Mouse (Mus musculus) stomach, embryonic 16.5 days (tissue): ENCODE results near the gene Ank. TPM values are rescaled to one million over a fixed set of nuclear protein-coding genes. Genes with fewer than 3 reads are reported as not detected.

Source experiments
- ATAC-seq: fragments of 200-750 bp; cut with Nextera tagmentation; 2 replicates; pipeline ENCODE4 v1.8.0; 2017; ENCODE audit warnings: moderate number of reproducible peaks, moderate TSS enrichment; ENCODE audit not compliant: insufficient read depth, low FRiP score
- H3K27ac ChIP-seq: fragments of 300-500 bp; sonication (generic); 2 replicates; pipeline ENCODE4 v1.5.1; 2014; ENCODE audit warnings: low read length
- H3K27me3 ChIP-seq: fragments of 300-500 bp; sonication (generic); 2 replicates; pipeline ENCODE4 v1.6.1; 2014; ENCODE audit warnings: low read length, control low read depth, mixed read lengths; ENCODE audit not compliant: control insufficient read depth, insufficient read depth
- H3K36me3 ChIP-seq: fragments of 300-500 bp; sonication (generic); 2 replicates; pipeline ENCODE4 v1.6.1; 2014; ENCODE audit warnings: low read length; ENCODE audit not compliant: control insufficient read depth, insufficient read depth
- H3K4me1 ChIP-seq: fragments of 300-500 bp; sonication (generic); 2 replicates; pipeline ENCODE4 v1.6.1; 2014; ENCODE audit warnings: low read length, control low read depth, mixed read lengths; ENCODE audit not compliant: control insufficient read depth, insufficient read depth
- H3K4me2 ChIP-seq: fragments of 300-500 bp; sonication (generic); 2 replicates; pipeline ENCODE4 v1.6.1; 2014; ENCODE audit warnings: low read depth, low read length, mixed read lengths
- H3K4me3 ChIP-seq: fragments of 300-500 bp; sonication (generic); replicated peaks from 2 replicates; pipeline ENCODE4 v1.5.1; 2014; ENCODE audit warnings: mild to moderate bottlenecking, low read length
- H3K9ac ChIP-seq: fragments of 300-500 bp; sonication (generic); 2 replicates; pipeline ENCODE4 v1.6.1; 2014; ENCODE audit warnings: low read length
- H3K9me3 ChIP-seq: fragments of 300-500 bp; sonication (generic); replicated peaks from 2 replicates; pipeline ENCODE4 v1.6.1; 2016; ENCODE audit warnings: low read length, control low read depth; ENCODE audit not compliant: control insufficient read depth
- whole genome bisulfite sequencing: fragments of 180-500 bp; shearing (Covaris S2); extraction: QIAGEN DNeasy Blood & Tissue Kit; methylation state at CpG from one replicate; pipeline ENCODE4 v1.1.7; 2014; 5-methylcytosine and 5-hydroxymethylcytosine counted together
- polyA plus RNA-seq: library from polyadenylated mRNA; unstranded; fragments of >200 nt; fragmentation: Nextera tagmentation; extraction: Ambion mirVana; gene quantifications from 2 replicates; pipeline ENCODE4 v1.2.1, GENCODE M21; 2015

The Ank gene
- polyA plus RNA-seq, 1 experiment from 2014 or later, result 8.2 TPM

GRCm38 (mm10) chr15:27488042-27488441, 21.6 kb downstream of the Ank start:
- no peaks in the 10 kb centered on the region for H3K27me3 ChIP-seq
- H3K27ac ChIP-seq, result no peak overlapping the region
- H3K9ac ChIP-seq, result no peak overlapping the region
- H3K9me3 ChIP-seq, result no peaks in the 10 kb centered on the region
- H3K4me1 ChIP-seq, result peaks cover 34% of the 10 kb centered on the region
- no peak for ATAC-seq
- H3K36me3 ChIP-seq, result no peaks in the 10 kb centered on the region
- H3K4me3 ChIP-seq, result no peak overlapping the region
- no peak overlapping the region for H3K4me2 ChIP-seq
- WGBS, result 48% methylated on average over 10 of the region's 10 CpGs

GRCm38 (mm10) chr15:27490676-27491075, 24.2 kb downstream of the Ank start:
- Histone ChIP-seq H3K27ac (no peak overlapping the region; the same call in 1 of the 2 replicates), H3K4me3 (no peak overlapping the region), H3K4me2 (no peak overlapping the region), H3K27me3 (no peaks in the 10 kb centered on the region), H3K9me3 (no peaks in the 10 kb centered on the region), H3K36me3 (no peaks in the 10 kb centered on the region), H3K9ac (no peak overlapping the region), H3K4me1 (peaks cover 35% of the 10 kb centered on the region)
- 66% methylated on average over 9 of the region's 9 CpGs for WGBS
- no peak for ATAC-seq

- no peaks in the 10 kb centered on the region for H3K9me3 ChIP-seq
- no peak overlapping the region for H3K9ac ChIP-seq
- H3K27ac ChIP-seq, result no peak overlapping the region
- peaks cover 30% of the 10 kb centered on the region for H3K4me1 ChIP-seq
- no peaks in the 10 kb centered on the region for H3K27me3 ChIP-seq
- H3K36me3 ChIP-seq, result no peaks in the 10 kb centered on the region
- H3K4me3 ChIP-seq, result no peak overlapping the region
- WGBS, result 82% methylated on average over 8 of the region's 8 CpGs
- no peak overlapping the region for H3K4me2 ChIP-seq
- no peak for ATAC-seq
Observed at GRCm38 (mm10) chr15:27491425-27492070, 25.1 kb downstream of the Ank start.

- Histone ChIP-seq H3K27me3 (no peaks in the 10 kb centered on the region), H3K36me3 (no peaks in the 10 kb centered on the region), H3K9me3 (no peaks in the 10 kb centered on the region), H3K27ac (no peak overlapping the region), H3K4me2 (no peak overlapping the region), H3K4me1 (peaks cover 31% of the 10 kb centered on the region), H3K4me3 (no peak overlapping the region), H3K9ac (no peak overlapping the region)
- no peak for ATAC-seq
- 80% methylated on average over 10 of the region's 10 CpGs for WGBS
Observed at GRCm38 (mm10) chr15:27492156-27492555, 25.7 kb downstream of the Ank start.

GRCm38 (mm10) chr15:27492734-27493133, 26.3 kb downstream of the Ank start:
- no peak overlapping the region for H3K4me2 ChIP-seq
- no peak for ATAC-seq
- H3K36me3 ChIP-seq, result no peaks in the 10 kb centered on the region
- H3K9me3 ChIP-seq, result no peaks in the 10 kb centered on the region
- H3K27ac ChIP-seq, result no peak overlapping the region
- no peaks in the 10 kb centered on the region for H3K27me3 ChIP-seq
- WGBS, result 82% methylated on average over 1 of the region's 1 CpGs
- H3K9ac ChIP-seq, result no peak overlapping the region
- H3K4me1 ChIP-seq, result peaks cover 37% of the 10 kb centered on the region
- no peak overlapping the region for H3K4me3 ChIP-seq

GRCm38 (mm10) chr15:27493516-27493915, 27.0 kb downstream of the Ank start:
- Histone ChIP-seq H3K27me3 (no peaks in the 10 kb centered on the region), H3K27ac (no peak overlapping the region), H3K4me3 (no peak overlapping the region), H3K4me1 (peaks cover 39% of the 10 kb centered on the region), H3K9ac (no peak overlapping the region), H3K36me3 (no peaks in the 10 kb centered on the region), H3K4me2 (no peak overlapping the region), H3K9me3 (no peaks in the 10 kb centered on the region)
- no peak for ATAC-seq
- WGBS, result 47% methylated on average over 10 of the region's 10 CpGs

GRCm38 (mm10) chr15:27495981-27496401, 29.5 kb downstream of the Ank start:
- peak; percentile 17; the same call in 1 of the 2 replicates for ATAC-seq
- 37% methylated on average over 5 of the region's 5 CpGs for WGBS
- Histone ChIP-seq H3K36me3 (no peaks in the 10 kb centered on the region), H3K9ac (no peak overlapping the region), H3K27me3 (no peaks in the 10 kb centered on the region), H3K9me3 (no peaks in the 10 kb centered on the region), H3K27ac (no peak overlapping the region), H3K4me1 (peaks cover 36% of the 10 kb centered on the region), H3K4me3 (no peak overlapping the region), H3K4me2 (no peak overlapping the region)

- peaks cover 33% of the 10 kb centered on the region for H3K4me1 ChIP-seq
- no peaks in the 10 kb centered on the region for H3K36me3 ChIP-seq
- WGBS, result 80% methylated on average over 11 of the region's 11 CpGs
- H3K4me2 ChIP-seq, result no peak overlapping the region
- H3K9me3 ChIP-seq, result no peaks in the 10 kb centered on the region
- no peak overlapping the region for H3K4me3 ChIP-seq
- H3K27ac ChIP-seq, result no peak overlapping the region
- no peaks in the 10 kb centered on the region for H3K27me3 ChIP-seq
- ATAC-seq, result peak; percentile 74
- no peak overlapping the region for H3K9ac ChIP-seq
Observed at GRCm38 (mm10) chr15:27496596-27497299, 30.3 kb downstream of the Ank start.

GRCm38 (mm10) chr15:27497300-27497997, 31.0 kb downstream of the Ank start:
- Histone ChIP-seq H3K27me3 (no peaks in the 10 kb centered on the region), H3K9ac (no peak overlapping the region), H3K4me3 (no peak overlapping the region), H3K27ac (no peak overlapping the region), H3K4me1 (peaks cover 32% of the 10 kb centered on the region), H3K4me2 (no peak overlapping the region), H3K36me3 (no peaks in the 10 kb centered on the region), H3K9me3 (no peaks in the 10 kb centered on the region)
- ATAC-seq, result no peak
- 67% methylated on average over 7 of the region's 7 CpGs for WGBS
